Mouse (Mus musculus) stomach, postnatal 0 days (tissue): ENCODE data around the gene 1110051M20Rik. TPM values are rescaled to one million over a fixed set of nuclear protein-coding genes. Genes with fewer than 3 reads are reported as not detected.

Source experiments
- ATAC-seq: fragments of 200-750 bp; cut with Nextera tagmentation; 2 replicates; pipeline ENCODE4 v1.8.0; 2017; ENCODE audit not compliant: low FRiP score, low TSS enrichment
- DNase-seq: peaks from one replicate; pipeline ENCODE4 v3.0.0-alpha.2; 2016; ENCODE audit warnings: low spot score
- H3K27ac ChIP-seq: fragments of 300-500 bp; sonication (generic); replicated peaks from 2 replicates; pipeline ENCODE4 v1.5.1; 2014; ENCODE audit warnings: mild to moderate bottlenecking, control low read depth
- H3K27me3 ChIP-seq: fragments of 300-500 bp; sonication (generic); 2 replicates; pipeline ENCODE4 v1.6.1; 2014; ENCODE audit warnings: low read length; ENCODE audit not compliant: control insufficient read depth, insufficient read depth
- H3K36me3 ChIP-seq: fragments of 300-500 bp; sonication (generic); 2 replicates; pipeline ENCODE4 v1.6.1; 2014; ENCODE audit warnings: low read length, mixed read lengths; ENCODE audit not compliant: control insufficient read depth, insufficient read depth
- H3K4me1 ChIP-seq: fragments of 300-500 bp; sonication (generic); replicated peaks from 2 replicates; pipeline ENCODE4 v1.6.1; 2014; ENCODE audit warnings: antibody characterized with exemption; ENCODE audit not compliant: control insufficient read depth, insufficient read depth
- H3K4me2 ChIP-seq: fragments of 300-500 bp; sonication (generic); replicated peaks from 2 replicates; pipeline ENCODE4 v1.6.1; 2014; ENCODE audit warnings: low read depth, mild to moderate bottlenecking, control low read depth, moderate library complexity
- H3K4me3 ChIP-seq: fragments of 300-500 bp; sonication (generic); 2 replicates; pipeline ENCODE4 v1.5.1; 2014; ENCODE audit warnings: low read depth, low read length, control low read depth
- H3K9ac ChIP-seq: fragments of 300-500 bp; sonication (generic); 2 replicates; pipeline ENCODE4 v1.6.1; 2014; ENCODE audit warnings: mild to moderate bottlenecking, low read length, control low read depth, mixed read lengths
- H3K9me3 ChIP-seq: fragments of 300-500 bp; sonication (generic); 2 replicates; pipeline ENCODE4 v1.6.1; 2016; ENCODE audit warnings: low read length; ENCODE audit not compliant: control insufficient read depth
- CTCF ChIP-seq: IDR thresholded peaks from 2 replicates; pipeline ENCODE4 v1.5.1; 2016; ENCODE audit warnings: antibody characterized with exemption, low read depth, mild to moderate bottlenecking, moderate library complexity
- EP300 ChIP-seq: optimal IDR thresholded peaks from 2 replicates; pipeline ENCODE3; 2016; ENCODE audit warnings: antibody characterized with exemption
- WGBS: fragments of 180-500 bp; shearing (Covaris S2); extraction: QIAGEN DNeasy Blood & Tissue Kit; methylation state at CpG from one replicate; pipeline ENCODE4 v1.1.7; 2014; 5-methylcytosine and 5-hydroxymethylcytosine counted together
- polyA plus RNA-seq: library from polyadenylated mRNA; unstranded; fragments of >200 nt; fragmentation: Nextera tagmentation; extraction: Ambion mirVana; gene quantifications from 2 replicates; pipeline ENCODE4 v1.2.1, GENCODE M21; 2015

Gene 1110051M20Rik
- polyA plus RNA-seq, 1 experiment from 2014 or later, result 20.3 TPM

- Histone ChIP-seq H3K4me2 (no peak overlapping the region), H3K9me3 (no peaks in the 10 kb centered on the region), H3K4me1 (peaks cover 9% of the 10 kb centered on the region; the same call in 1 of the 2 replicates), H3K36me3 (no peaks in the 10 kb centered on the region), H3K27ac (no peak overlapping the region), H3K4me3 (no peak overlapping the region), H3K27me3 (no peaks in the 10 kb centered on the region), H3K9ac (no peak overlapping the region)
- ATAC-seq (no peak), DNase-seq (no peak)
- TF ChIP-seq CTCF (no peak), EP300 (no peak)
- WGBS, result 83% methylated on average over 3 of the region's 3 CpGs
These were observed 115.8 kb downstream of the 1110051M20Rik start for GRCm38 (mm10) chr2:91328729-91329125.

- H3K27me3 ChIP-seq, result no peaks in the 10 kb centered on the region
- 0 out of 2 replicates have a peak overlapping the region, but pooled peaks have one; percentile 13 for H3K27ac ChIP-seq
- no peaks in the 10 kb centered on the region for H3K9me3 ChIP-seq
- no peak overlapping the region for H3K4me3 ChIP-seq
- no peaks in the 10 kb centered on the region for H3K36me3 ChIP-seq
- 47% methylated on average over 12 of the region's 12 CpGs for WGBS
- peaks cover 9% of the 10 kb centered on the region; the same call in 1 of the 2 replicates for H3K4me1 ChIP-seq
- H3K9ac ChIP-seq, result no peak overlapping the region
- TF ChIP-seq EP300 (no peak), CTCF (peak; percentile 19; the same call in 1 of the 2 replicates)
- no peak for ATAC-seq
- DNase-seq, result no peak
- H3K4me2 ChIP-seq, result no peak overlapping the region
These were observed 116.4 kb downstream of the 1110051M20Rik start for GRCm38 (mm10) chr2:91327968-91328728.

GRCm38 (mm10) chr2:91326746-91327350 lies 117.7 kb downstream of the 1110051M20Rik start:
- Histone ChIP-seq H3K36me3 (no peaks in the 10 kb centered on the region), H3K9ac (no peak overlapping the region), H3K27ac (peak overlapping the region; percentile 67), H3K4me2 (no peak overlapping the region), H3K27me3 (no peaks in the 10 kb centered on the region), H3K4me3 (no peak overlapping the region), H3K9me3 (no peaks in the 10 kb centered on the region), H3K4me1 (peaks cover 9% of the 10 kb centered on the region; the same call in 1 of the 2 replicates)
- DNase-seq, result peak; percentile 28
- WGBS, result 67% methylated on average over 13 of the region's 13 CpGs
- ATAC-seq, result peak; percentile 46; the same call in 1 of the 2 replicates
- peak; percentile 20; the same call in 1 of the 2 replicates for TF ChIP-seq CTCF
- no peak for TF ChIP-seq EP300

GRCm38 (mm10) chr2:91324761-91325421 lies 119.6 kb downstream of the 1110051M20Rik start:
- no peaks in the 10 kb centered on the region for H3K27me3 ChIP-seq
- H3K9me3 ChIP-seq, result no peaks in the 10 kb centered on the region
- no peak overlapping the region for H3K9ac ChIP-seq
- H3K27ac ChIP-seq, result peak overlapping the region; percentile 35
- no peaks in the 10 kb centered on the region for H3K36me3 ChIP-seq
- WGBS, result 56% methylated on average over 15 of the region's 15 CpGs
- H3K4me3 ChIP-seq, result no peak overlapping the region
- DNase-seq, result no peak
- no peak overlapping the region for H3K4me2 ChIP-seq
- peaks cover 6% of the 10 kb centered on the region; the same call in 1 of the 2 replicates for H3K4me1 ChIP-seq
- no peak for ATAC-seq
- no peak for TF ChIP-seq CTCF
- TF ChIP-seq EP300, result no peak

GRCm38 (mm10) chr2:91324346-91324745 lies 120.2 kb downstream of the 1110051M20Rik start:
- DNase-seq (no peak), ATAC-seq (no peak)
- H3K27ac ChIP-seq, result peak overlapping the region; percentile 35; the same call in 1 of the 2 replicates
- no peaks in the 10 kb centered on the region for H3K9me3 ChIP-seq
- no peaks in the 10 kb centered on the region for H3K27me3 ChIP-seq
- TF ChIP-seq CTCF (no peak), EP300 (no peak)
- WGBS, result 74% methylated on average over 1 of the region's 1 CpGs
- no peak overlapping the region for H3K4me3 ChIP-seq
- H3K4me1 ChIP-seq, result peaks cover 6% of the 10 kb centered on the region; the same call in 1 of the 2 replicates
- no peak overlapping the region for H3K4me2 ChIP-seq
- H3K36me3 ChIP-seq, result no peaks in the 10 kb centered on the region
- H3K9ac ChIP-seq, result no peak overlapping the region
